Mouse (Mus musculus): ENCODE results near the gene Gm20532.

- TF ChIP-seq POLR2A (IDR thresholded peaks at IDR 0.05; ENCODE audit: borderline replicate concordance, extremely low read depth, insufficient read depth, insufficient read length, poor library complexity, severe bottlenecking) (no peak), CTCF (IDR thresholded peaks at IDR 0.05; ENCODE audit: borderline replicate concordance, extremely low read depth, insufficient read depth, insufficient read length) (no peak)
These were observed 49.8 kb downstream of the Gm20532 start for GRCm38 (mm10) chr2:26636325-26636635.

Measured in brain, embryonic 14.5 days (tissue).